Mouse (Mus musculus) bone marrow macrophage, adult 2 months (primary cell): ENCODE measurements around the gene Smtnl2.

Experiments used
- CTCF ChIP-seq: IDR thresholded peaks from 2 replicates; pipeline ENCODE4 v1.5.1; 2012; ENCODE audit warnings: low read depth, mild to moderate bottlenecking, low read length, moderate library complexity
- POLR2A ChIP-seq: IDR thresholded peaks from 2 replicates; pipeline ENCODE4 v1.6.1; 2012; ENCODE audit warnings: mild to moderate bottlenecking, low read depth, low read length, borderline replicate concordance

DNA sequence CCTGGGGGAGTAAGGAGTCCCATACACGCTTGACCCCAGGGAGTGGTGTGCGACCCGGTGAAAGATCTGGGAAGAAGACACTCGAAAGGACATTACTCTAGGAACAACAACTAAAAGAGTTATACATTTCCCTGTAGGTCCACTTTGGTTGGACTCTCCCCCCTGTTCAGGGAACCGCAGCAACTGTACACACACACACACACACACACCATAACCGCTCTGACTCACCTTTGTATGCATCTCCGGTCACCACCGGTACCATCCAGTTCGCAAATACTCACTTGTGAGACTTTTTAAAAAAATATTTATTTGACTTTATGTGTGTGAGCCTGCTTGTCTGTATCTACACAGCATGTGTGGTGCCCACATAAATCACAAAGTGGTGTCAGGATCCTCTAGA lies 432 bp upstream of the Smtnl2 start:
- no peak for TF ChIP-seq CTCF
- TF ChIP-seq POLR2A = no peak
